Mouse (Mus musculus) adrenal gland, postnatal 10 days (tissue): Measurements from ENCODE around the gene Brd1. TPM values are rescaled to one million over a fixed set of nuclear protein-coding genes. Genes with fewer than 3 reads are reported as not detected.
"Not testable (repeated sequence)": the region's sequence is repeated elsewhere in the genome, so short reads cannot be mapped to it uniquely, and the experiment has no call there.

ENCODE experiments used
- DNase-seq: peaks from one replicate; pipeline ENCODE4 v3.0.0; 2021; ENCODE audit warnings: mixed read lengths
- long read RNA-seq, 2 experiments: library from polyadenylated mRNA; stranded (forward); transcript quantifications; one replicate each; pipeline ENCODE4 v2.0.0; 2021
- total RNA-seq, 2 experiments: library from RNA; stranded (reverse); gene quantifications; 2 replicates each; pipeline ENCODE4 v1.2.3; 2021

Brd1 gene
- 10 to 100 TPM; 46.4 to 46.9 TPM for total RNA-seq
- long read RNA-seq, experiment 1, partial matches to known transcripts, result 22 of 30 reads
- long read RNA-seq, experiment 1, other reads (novel, unspliced or antisense), result 8 of 30 reads
- long read RNA-seq, experiment 2, partial matches to known transcripts, result 8 of 15 reads
- long read RNA-seq, experiment 2, other reads (novel, unspliced or antisense), result 6 of 15 reads

- DNase-seq, result peak; percentile 91
These were observed at the start of gene Brd1 for GRCm38 (mm10) chr15:88733834-88734571. Gene Brd1 (minus strand): TSS chr15:88734233.

- not testable (repeated sequence) for DNase-seq
These were observed 40.6 kb upstream of the Brd1 start for GRCm38 (mm10) chr15:88774630-88775029.

DNA sequence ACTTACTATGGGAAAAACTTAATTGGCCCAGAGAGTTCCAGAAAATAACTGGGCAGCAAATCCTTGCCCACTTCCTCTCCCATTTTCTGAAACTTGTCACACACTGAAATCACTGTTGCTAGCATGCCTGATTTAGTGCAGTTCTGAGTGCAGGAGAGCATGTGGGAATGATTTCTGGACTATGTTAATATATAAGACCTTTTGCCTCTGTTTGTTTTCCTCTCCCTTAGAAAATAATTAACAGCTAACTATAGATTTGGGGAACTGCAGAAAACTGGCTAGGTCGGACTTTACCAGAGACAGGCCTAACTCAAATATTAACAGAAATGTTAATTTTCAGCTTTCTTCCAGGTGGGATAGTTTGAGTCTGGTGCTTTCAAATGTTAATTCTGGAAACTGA lies 34.5 kb upstream of the Brd1 start:
- DNase-seq, result no peak

GRCm38 (mm10) chr15:88766139-88766538 lies 32.1 kb upstream of the Brd1 start:
- not testable (repeated sequence) for DNase-seq

DNA sequence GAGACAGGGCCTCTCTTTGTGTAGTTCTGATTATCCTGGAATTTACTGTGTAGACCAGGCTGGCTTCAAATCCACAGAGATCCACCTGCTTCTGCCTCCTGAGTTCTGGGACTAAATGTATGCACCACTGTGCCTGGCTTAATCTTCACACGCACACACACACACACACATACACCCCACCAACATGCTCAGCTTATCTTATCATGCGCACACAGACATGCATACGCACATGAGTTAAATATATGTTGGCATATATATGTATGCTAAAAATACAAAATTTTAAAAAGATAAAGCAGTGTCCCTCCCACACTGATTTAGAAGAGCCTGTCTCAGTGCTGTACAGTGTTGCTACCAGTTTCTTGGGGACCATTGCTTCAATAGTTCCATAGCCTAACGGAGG lies 27.5 kb upstream of the Brd1 start:
- DNase-seq, result no peak

DNA sequence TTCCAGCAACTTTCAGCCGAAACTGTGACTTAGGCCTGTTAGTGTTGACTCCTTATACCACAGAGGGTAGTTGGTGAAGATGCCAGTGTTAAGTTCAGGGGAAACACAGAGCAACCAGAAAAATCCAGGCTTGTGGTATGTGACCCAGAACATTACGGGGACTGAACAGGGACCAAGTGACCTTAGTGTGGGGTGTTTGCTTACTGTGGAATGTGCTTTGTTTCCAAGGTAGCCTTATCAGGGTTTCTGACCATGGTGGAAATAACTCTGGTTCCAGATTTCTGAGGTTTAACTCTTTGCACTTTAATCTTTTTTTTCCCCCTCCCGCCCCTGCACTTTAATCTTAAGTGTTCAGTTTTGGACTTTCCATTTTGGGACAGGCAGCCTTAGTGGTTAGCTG lies 24.0 kb upstream of the Brd1 start:
- no peak for DNase-seq

DNA sequence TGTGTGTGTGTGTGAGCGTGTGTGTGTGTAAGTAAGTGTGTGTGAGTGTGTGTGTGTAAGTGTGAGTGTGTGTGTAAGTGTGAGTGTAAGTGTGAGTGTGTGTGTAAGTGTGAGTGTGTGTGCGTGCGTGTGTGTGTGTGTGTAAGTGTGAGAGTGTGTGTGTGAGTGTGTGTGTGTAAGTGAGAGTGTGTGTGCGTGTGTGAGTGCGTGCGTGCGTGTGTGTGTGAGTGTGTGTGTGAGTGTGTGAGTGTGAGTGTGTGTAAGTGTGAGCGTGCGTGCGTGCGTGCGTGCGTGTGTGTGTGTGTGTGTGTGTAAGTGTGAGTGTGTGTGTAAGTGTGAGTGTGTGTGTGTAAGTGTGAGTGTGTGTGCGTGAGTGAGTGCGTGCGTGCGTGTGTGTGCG lies 21.7 kb upstream of the Brd1 start:
- DNase-seq, result no peak

DNA sequence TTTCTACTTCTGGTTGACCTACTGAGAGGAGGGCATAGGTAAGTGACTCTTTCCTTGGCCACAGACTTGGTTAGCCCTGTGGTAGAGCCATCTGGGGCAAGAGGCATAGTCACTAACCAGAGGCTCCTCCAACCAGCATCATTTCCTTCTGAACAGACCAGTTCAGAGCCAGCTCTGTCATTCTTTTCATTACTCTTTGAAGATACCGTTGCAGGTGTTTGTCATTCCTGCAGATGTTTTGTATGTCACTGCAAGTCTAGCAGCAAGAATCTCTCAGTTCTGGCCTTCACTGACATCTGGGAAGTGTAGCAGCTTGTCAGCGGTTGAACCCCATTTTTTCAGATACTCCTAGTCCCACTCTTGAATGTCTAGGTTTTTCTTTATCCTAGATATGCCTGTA lies 20.9 kb upstream of the Brd1 start:
- no peak for DNase-seq

DNA sequence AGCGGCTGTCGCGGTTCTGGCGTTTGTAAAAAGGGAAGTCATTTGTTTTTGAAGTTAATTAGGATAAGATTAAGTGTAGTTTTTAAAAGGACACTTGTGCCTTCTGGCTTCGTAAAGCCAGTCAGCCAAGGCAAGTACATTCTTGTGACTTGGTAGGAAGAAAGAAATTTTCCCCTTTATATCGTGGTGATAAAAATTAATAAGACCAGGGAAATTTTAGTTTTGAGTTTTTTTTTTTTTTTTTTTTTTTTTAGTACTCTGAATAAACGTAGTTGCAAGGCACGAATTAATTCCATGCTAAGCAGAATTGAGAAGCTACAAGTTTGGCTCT lies 18.3 kb upstream of the Brd1 start:
- DNase-seq, result no peak

DNA sequence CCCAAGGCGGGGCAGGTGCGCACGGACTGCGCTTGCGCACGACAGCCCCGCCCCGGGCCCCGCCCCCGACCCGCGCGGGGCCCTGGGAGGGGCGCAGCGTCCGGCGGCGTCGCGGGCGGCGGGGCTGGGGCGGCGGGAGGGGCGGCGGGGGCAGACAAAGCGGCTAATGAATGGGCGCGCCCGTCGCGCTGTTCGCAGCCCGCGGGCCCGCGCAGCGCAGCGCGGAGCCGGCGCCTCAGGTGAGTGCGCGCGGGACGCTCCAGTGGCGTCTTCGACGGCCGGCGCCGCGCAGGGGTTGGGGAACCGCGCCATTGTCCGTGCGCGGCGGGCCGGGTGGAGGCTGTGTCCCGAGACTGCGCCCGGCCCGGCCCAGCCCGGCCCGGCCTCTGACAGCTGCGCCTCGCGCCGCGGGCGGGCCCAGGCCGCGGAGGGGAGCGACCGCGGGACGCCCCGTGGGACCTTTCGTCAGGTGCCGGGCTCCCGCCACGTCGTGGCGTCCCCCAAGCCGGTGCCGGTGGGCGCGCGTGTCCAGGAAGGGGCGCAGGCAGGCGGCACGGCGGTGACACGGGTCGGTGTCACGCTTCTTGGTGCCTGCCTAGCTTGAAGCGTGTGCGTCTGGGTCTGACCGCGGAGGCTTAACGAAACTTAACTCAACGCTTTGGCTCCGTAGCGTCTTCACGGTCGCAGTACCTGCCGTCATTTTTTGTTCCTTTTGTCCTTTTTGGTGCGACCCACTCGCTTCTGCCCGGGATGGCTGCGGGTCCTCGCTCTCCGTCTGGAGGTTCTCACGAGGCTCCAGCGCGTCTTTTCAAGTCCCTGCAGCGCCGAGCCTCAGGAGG lies 17.8 kb upstream of the Brd1 start, which contains the start of gene Zbed4:
Zbed4 (plus strand) TSS at position 97 of the 839 bp plus-strand sequence.
- peak; percentile 63 for DNase-seq

DNA sequence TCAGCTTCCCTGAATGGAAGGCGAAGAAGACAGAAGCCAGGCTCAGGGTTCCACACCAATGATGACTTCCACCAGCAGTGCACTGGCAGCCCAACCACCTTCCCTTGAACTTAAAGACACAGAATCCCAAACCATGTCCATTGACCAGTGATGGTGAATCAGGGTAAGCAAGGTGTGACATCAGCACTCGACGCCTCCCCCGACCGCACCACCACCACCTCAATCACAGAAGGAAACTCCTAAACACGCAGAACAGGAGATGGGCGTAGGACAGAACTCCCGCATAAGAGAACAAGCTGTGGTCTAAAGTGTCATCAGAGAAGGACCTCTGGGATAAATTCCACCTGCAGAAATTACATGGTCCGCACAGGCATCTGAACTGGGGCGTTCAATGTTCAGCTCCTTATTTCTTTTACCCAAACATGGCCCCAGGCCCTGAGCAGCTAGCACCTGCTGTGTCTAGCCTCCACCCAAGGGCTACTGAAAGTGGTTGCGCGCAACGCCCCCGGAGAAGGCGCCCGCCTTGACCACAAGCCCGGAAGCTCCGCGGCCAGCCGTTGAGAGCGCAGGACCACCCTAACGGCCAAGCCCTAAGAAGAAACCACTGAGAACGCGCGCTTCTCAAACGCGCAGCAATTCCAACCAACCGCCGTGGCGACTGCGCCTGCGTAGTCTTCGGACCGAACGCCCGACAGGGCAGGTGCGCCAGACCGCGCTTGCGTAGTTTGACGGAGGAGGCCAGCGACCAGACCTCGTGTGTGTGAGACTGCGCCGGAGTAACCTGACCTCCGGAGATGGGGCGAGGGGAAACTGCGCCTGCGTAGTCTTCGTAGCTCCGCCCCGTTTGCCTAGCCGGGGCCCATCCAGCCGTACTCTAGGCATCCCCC lies 16.9 kb upstream of the Brd1 start:
- DNase-seq, result peak; percentile 99

DNA sequence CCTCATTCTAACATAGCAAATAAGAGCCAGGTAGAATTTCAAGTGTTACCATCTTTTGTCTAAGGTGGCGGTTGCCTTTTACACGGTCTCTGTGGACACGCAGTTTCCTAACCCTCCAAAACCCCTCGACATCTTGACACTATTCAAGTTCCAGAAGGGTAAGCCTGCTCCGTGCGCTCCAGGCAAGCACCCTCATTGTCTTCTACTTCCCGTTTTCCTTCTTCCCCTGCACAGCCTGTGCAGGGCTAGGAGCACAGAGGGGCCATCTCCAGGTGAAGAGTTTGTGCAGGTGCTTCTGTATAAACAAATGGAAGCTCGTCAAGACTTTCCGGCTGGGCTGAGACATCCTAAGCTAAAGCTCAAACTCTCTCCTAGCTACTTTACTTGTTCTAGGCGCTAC lies 16.0 kb upstream of the Brd1 start:
- no peak for DNase-seq

- DNase-seq, result not testable (repeated sequence)
These were observed 15.6 kb upstream of the Brd1 start for GRCm38 (mm10) chr15:88749617-88750016.

- DNase-seq, result no peak
These were observed 11.9 kb upstream of the Brd1 start for GRCm38 (mm10) chr15:88745926-88746325.

GRCm38 (mm10) chr15:88745347-88745746 lies 11.3 kb upstream of the Brd1 start:
- no peak for DNase-seq

DNA sequence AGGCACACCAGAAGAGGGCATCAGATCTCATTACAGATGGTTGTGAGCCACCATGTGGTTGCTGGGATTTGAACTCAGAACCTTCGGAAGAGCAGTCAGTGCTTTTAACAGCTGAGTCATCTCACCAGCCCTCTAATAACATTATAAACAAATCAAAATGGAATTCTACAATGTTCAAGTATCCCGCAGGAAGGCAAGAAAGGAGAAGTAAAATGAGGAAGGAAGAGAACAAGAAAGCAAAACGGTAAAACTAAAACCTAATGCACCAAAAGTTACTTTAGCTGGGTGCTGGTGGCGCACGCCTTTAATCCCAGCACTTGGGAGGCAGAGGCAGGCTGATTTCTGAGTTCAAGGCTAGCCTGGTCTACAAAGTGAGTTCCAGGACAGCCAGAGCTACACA lies 9.3 kb upstream of the Brd1 start:
- not testable (repeated sequence) for DNase-seq

GRCm38 (mm10) chr15:88741366-88741765 lies 7.3 kb upstream of the Brd1 start:
- DNase-seq, result no peak

DNA sequence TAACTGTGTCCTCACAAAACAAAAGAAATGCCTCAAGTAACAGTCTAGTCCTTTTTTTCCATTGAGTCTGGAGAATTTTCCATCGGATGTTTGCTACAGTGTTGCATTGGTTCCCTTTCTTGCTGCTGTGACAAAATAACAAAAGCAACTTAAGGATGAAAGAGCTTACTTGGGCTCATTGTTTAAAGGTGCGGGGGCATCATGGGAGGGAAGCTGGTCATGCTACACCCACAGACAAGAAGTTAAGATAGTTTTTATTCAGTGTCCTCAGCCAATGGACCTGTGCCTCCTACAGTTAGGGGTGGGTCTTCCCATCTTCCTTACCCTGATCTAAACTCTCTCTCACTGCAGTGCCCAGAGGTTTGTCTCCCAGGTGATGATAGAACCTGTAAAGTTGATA lies 4.4 kb upstream of the Brd1 start:
- no peak for DNase-seq

DNA sequence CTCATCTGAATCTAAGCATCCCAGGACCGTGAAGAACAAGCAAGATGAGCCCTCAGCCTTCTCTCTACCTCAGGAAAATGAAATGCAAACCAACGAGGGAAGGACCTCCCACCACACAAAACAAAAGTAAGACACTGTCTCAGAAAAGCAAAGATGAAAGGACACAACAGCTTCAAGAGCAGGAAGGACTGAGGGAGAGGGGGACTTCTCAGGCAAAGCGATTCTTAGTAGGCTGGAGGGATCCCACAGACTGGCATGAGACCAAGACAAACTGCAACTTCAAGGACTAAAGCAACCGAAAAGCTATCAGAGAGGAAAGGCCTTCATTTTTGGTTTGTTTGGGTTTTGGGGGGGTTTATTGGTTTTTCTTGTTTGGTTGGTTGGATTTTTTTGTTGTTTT lies 2.1 kb upstream of the Brd1 start:
- peak; percentile 44 for DNase-seq

GRCm38 (mm10) chr15:88733041-88733751 lies 837 bp downstream of the Brd1 start:
- peak; percentile 79 for DNase-seq

GRCm38 (mm10) chr15:88732405-88733020 lies 1.5 kb downstream of the Brd1 start:
- no peak for DNase-seq
